Mouse (Mus musculus): ENCODE results near the gene Nrp2. TPM values are rescaled to one million over a fixed set of nuclear protein-coding genes. Genes with fewer than 3 reads are reported as not detected.

The Nrp2 gene
- total RNA-seq, 1 experiment from 2014 or later, result 44.1 TPM

DNA sequence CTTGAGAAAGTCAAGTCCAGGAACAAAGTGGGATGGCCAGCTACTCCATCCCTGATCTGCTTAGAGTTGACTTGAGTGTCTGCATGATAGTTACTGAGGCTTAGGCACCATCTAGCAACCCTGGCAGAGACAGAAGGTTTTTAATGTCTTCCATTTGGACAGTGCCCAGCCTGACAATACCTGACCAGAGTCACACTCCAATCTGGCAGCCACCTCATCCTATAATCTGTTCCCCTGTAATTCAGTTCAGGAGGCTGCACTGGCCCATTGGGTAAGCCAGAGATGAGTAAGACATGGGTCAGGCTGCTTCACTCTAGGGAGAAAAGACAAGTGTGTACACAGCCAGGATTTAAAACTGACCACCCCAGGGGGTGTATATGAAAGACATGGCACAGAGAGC, 79.5 kb downstream of the Nrp2 start:
- no peak for DNase-seq

DNA sequence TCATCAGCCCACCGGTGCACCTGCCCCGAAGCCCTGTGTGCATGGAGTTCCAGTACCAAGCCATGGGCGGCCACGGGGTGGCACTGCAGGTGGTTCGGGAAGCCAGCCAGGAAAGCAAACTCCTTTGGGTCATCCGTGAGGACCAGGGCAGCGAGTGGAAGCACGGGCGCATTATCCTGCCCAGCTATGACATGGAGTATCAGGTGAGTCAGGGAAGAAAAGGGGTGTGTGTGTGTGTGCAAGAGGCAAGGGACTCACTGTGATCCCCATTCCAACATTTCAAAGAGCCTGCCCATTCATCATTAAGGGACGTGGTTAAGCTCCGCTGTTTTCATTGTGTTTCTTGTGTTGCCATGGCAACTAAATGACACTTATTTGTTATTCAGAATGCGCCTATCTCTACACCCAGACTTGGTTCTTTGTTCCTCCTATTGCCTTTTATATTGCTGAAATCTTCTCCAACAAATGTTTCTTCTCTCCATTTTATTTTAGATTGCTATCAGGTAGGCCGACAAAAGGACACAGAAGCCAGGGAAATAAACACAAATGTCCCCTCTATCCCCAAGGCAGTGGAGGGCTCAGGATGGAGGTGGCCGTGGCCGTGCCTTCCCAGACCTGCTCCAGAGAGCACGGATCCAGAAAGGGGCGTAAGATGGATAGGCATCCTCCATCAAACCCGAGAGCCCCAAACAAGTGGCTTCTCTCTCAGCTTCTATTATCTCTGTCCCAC, 80.4 kb downstream of the Nrp2 start:
- peak; percentile 29 for DNase-seq

DNA sequence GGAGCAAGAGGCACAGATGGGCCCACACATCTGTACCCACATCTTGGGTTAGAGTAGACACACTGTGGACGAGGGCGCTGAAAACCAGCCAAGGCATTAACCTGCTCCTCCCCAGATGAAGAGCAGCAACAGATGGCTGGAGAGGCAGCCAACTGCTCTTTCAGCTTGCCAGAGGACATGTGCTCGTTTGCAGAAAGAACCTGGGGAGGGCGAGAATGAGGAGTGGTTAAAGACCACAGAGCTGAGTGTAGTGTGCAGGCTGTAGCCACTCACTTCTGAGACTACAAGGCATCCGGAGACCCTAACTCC, 81.0 kb downstream of the Nrp2 start:
- DNase-seq, result no peak

DNA sequence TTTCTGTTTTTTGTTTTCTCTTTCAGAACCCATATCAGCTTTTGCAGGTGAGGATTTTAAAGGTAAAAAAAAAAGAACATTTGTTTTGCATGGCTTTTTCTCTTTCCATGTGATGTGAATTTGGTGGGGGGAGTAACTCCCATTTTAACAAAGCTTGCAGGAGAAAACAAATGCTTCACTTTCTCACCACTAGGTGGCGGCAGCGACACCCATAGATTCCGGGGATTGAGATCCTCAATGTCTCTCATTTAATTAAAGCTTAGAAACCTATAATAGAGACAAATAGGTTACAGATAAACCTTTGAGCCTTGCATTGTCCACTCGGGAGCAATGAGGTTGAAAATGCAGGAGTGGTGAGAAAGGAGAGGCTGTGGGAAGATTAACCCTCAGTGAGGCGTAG, 83.2 kb downstream of the Nrp2 start:
- peak; percentile 71 for DNase-seq

DNA sequence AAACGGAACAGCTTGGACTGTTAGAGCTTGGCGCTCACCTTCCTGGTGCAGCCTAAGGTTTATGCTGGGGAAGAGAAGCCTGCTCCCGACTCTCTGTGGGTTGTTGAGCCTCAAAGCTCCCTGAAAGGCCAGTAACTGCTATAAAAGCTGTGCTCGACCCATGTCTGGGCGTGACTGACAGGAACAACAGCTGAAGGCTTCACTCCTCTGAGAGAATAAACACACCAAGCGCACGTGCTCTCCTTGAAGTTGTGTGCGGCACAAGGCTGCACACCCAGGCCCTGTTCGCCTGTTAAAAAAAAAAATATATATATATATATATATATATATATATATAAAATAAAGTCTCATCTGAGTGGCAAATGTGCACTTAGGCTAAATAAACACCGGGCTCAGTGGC, 84.5 kb downstream of the Nrp2 start:
- no peak for DNase-seq

DNA sequence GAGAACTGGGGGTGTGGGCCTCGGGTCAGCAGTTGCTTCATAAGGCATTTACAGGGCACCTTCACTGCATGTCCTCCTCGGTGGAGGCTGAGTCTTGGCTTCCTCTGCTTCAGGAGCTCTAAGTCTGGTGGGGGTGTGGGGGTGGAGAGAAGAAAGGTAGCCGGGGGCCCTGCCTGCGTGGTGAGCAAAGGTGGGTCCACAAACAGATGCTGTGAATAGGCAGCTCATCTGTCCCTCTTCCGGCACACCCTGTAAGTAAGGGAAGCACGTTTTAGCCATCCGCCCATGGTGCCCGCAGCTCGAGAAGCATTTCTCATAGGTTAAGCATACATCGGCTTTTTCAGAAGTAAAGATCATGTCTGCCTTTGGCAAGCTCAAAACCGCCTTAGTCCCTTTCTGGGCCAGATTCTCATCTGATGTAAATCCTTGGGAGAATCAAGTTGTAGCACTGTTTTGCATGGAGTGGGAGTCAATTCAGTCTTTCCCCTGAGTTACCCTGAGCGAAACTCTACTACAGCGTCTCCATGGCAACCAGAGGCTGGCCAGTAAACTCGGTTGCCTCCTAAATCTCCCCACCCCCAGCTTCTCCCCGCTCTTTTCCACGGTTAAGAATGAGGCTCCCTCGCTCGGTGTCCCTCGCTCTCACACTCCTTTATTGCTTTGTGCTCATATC, 91.3 kb downstream of the Nrp2 start:
- peak; percentile 46 for DNase-seq

DNA sequence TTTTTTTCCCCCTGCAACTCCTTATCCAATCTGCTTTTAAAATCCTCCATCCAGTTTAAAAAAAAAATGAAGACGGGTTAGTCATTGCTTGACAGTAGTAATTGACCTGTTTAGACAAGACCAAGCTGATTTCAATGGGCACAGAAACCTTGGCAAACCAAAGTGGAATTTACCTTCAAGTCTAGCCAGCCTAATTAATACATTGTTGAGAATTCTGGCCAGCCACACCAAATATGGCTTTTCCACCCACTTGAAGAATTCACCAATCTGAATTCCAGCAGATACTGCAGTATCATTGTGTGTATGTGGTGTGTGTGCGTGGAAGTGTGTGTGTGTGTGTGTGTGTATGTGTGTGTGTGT, 91.8 kb downstream of the Nrp2 start:
- DNase-seq, result no peak

DNA sequence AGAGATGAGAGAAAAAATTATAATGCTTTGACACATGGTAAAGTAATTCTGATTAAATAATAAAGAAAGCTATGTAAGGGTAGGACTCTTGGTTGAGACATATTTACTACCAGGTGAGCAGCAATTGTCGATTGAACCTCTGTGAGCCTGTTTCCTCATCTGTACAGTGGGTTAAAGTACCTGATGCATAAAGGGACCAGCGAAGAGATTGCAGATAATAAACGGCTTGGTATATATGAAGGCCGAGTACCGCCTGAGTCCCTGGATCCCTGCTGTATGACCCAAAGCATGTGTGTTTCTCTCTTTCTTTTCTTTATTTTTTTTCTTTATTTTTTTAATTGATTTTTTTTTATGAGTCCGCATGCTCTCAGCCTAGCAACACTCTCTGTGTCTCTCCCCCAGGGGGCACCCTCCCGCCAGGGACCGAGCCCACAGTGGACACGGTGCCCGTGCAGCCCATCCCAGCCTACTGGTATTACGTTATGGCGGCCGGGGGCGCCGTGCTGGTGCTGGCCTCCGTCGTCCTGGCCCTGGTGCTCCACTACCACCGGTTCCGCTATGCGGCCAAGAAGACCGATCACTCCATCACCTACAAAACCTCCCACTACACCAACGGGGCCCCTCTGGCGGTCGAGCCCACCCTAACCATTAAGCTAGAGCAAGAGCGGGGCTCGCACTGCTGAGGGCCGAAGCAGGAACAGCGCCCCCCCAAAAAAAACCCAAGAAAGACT, 92.4 kb downstream of the Nrp2 start:
- DNase-seq, result peak; percentile 68

DNA sequence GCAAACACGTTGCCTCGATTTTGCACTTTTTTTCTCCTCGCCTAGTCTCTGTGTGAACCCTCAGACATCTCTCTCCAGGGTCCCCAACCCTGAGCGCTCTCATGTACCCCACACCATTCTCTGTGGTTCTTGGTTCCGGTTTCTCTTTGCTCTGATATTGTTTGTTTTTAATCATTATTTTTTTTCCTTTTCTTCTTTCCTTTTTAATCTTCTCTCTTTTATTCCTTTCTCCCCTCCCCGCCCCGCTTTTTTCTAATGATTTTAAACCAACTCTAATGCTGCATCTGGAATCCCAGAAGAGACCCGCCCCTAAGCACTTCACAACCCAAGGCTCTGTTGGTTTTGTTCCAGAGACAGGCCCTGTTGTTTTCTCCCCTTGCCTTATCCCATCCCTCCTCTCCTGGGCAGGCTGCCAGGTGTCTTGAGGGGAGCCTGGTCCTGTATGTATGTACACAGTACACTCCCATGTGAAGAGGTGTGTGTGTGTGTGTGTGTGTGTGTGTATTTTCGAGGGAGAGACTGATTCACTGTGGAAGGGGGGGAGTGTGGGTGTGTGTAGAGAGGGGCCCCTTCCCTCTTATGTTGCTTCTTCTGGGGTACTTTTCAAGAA, 93.1 kb downstream of the Nrp2 start:
- peak; percentile 39 for DNase-seq

DNA sequence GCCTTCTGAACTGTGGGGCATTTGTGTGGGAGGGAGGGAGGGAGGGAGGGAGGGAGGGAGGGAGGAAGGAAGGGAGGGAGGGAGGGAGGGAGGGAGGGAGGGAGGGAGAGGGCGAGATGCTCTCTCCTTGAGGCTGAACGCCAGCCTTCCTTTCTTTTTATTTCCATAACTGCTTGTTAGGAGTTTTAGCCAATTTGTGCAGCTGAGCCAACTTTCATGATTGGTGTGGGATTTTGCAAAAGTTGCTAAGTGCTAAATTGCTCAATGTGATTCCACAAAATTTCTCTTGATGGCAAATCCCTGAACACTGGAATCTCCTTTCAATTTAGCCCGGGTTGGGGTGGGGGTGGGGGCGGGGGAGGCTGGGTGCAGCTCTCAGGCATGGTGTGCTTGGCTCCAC, 96.3 kb downstream of the Nrp2 start:
- DNase-seq, result no peak

DNA sequence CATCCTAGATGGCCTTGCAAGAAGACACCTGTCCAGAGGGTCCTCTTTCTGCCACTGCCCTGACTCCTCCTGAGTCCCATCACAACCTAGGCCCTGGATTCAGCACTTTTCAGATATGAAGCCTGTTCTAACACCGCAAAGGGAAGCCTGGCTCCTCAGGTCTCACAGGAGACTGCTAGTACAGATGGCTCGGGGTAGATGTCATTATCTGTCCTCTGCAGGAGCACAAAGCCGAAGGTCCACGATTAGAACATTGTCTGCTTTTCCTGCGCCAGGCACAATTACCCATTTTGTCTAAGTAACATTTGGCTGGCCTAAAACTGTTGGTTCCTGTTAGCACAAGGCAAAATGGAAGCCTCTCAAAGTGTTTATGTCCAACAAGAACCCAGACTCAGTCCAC, 97.3 kb downstream of the Nrp2 start:
- DNase-seq, result no peak

DNA sequence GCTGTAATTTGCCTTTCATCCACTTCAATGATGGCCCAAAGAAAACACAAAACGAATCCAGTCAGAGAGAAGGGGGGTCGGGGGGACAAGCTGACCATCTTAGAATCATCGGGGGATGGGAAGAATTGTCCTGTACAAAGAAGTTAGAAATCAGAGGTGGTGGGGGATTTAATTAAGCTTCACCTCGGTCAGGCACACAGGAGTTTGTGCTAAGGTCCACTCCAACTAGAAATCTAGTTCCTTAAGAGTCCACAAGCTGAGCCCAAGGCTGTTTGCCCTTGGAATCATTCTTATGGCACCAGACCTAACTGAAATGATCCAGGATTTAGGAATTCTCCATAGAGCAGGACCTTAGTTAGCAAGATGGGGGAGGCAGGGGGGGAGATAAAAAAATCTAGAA, 98.3 kb downstream of the Nrp2 start:
- DNase-seq, result no peak

DNA sequence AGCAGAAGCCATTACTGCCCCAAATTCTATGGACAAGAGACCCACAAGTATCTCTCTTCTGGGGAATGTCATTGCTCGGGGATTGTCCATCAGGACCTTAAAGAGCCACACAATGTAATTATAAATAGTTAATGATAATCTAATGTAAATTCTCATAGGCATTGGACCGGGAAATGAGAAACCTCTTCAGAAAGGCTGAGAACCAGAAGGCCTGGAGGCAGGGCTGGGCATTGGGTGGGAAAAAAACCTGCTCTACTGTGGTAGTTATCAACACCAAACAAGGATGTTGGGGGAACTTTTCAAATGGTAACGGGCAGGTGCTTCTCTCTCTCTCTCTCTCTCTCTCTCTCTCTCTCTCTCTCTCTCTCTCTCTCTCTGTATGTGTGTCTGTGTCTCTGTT, 98.8 kb downstream of the Nrp2 start:
- no peak for DNase-seq

DNA sequence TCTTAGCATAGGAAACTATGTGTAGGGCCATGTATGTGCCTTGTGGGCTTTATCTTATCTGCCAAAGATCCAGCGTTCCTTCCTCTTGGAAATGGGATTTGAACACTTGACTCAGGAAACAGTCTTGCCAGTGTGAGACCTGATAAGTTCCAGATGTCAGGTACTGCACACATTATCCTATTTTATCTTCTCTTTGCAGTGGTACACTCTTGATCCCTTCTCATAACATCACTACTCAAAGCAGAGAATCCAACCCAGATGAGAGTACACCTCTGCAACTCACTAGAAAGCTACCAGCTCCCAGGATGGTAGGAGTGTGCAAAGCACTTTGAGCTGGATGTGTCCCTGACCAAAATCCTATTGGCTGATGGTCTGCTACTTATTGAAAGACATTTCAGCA, 100.5 kb downstream of the Nrp2 start:
- no peak for DNase-seq

DNA sequence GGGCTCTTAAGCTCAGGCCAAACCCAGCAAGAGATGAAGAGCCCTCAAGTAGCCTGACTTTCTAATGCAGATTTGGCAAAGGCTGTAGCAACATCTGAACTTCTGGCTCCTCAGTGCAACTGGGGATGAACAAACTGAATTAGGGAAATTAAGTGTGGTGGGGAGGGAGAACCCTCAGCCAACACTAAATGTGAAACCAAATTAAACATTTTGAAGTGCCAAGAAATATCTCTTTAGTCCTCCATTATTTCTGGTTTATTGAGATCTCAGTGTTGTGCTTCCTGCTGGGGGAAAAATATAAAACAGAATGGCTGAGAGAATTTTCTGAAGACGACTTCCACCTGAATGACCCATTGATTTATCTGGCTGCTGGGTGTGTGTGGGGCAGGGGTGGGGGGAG, 102.9 kb downstream of the Nrp2 start:
- DNase-seq, result no peak

DNA sequence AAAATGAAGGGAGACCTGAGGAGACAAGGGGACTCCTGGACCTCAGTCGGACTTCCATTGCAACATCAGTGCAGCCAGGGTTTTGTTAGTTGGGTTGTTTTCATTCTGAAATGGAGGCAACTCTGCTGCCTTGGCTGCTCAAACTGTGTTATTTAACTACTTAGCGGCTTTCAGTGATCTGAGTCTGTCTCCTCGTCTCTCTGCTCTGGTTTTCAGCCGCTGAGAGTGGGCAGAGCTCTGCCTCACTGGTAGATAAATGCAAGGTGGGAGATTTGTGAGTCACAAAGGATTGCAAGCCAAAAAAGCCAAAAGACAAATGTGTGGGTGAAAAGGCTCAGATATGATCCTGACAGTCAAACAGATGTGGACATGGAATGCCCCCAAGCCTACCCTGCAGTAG, 105.3 kb downstream of the Nrp2 start:
- DNase-seq, result no peak

DNA sequence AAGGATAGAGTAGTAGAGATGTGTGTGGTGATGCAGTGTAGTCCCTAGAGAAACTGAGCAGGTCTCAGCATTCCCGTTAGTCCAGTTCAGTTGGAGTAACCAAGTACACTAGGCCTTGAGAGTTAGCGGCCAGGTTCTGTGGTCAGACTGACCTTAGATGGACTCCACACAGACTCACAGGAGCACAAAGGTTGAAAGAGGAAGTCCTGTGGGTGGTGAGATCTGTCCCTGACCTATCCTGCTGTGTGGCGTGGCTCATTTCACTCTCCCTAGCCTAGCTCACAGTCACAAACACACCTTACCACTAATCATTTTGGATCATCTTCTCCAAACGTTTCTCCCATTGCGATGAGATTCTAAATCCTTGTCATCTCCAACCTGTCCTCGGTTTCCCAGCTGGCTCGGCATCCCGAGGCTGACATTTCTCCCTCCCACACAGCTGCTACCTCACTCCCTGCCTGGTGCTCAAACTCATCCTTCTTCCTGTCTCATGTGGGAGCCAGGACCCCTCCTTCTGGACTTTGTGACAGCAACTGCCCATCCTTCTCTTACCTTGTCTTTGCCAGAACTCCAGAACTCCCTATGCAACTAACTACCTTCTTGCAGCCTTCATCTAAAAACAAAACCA, 106.6 kb downstream of the Nrp2 start:
- no peak for DNase-seq

DNA sequence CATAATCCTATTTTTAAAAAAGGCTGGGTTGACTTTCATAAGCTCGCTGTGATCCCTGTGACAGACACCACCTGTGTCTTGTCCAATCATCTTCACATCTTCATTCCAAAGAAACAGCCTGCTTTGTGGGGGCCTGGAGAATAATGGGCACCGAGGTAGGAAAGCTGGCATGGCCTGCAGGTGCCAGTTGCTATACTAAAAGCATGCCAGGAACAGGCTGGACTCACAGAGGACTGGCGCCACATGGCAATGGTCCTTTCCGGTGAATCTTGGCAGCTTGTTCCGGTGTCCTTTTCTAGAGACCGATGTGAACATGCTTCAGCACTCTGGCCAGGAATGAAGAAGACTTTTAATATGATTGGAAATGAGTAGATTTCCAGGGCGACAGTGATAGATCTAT, 108.1 kb downstream of the Nrp2 start:
- no peak for DNase-seq

DNA sequence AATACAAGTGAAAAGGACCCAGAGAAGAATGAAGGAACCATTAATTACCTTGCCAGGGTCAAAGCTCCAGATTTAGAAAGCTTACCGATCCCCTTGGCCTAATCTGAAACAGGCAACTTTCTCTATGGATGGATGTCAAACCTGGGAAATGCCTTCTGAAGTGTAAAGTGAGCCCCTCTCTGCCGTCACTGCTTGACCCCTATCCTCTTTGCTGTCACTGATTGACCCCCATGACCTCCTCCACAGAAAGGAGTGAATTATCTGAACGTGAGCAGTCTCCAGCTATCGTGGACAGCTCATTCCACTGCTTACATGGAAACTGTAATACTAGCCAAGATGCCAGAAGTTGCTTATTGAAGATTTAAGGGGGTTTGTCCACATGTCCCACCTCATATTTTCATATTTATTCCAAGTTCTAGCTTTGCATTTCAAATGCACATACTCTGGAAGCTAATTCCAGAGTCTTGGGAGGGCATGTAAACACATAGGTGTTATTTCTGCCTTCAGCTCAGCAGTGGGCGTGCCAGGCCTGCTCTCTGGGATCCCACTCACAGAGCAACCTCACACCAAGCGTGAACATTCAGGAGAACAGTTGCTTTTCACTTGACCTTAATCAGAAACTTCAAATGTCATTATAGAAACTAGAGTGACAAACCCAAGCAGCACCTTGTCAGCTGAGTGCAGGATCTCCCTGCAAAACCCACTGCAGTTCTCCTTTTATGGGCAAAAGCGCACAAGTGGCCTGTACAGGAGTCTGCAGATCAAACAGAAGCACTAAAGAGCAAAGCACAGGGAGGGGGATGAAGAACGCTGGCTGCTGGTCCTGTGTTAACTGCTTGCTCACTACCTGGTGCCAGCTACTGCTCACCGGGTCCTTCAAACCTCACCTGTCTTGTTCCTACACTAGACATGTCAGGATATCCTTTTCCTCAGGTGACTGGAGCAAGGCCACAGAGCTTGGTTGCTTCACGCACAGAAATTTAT, 109.9 kb downstream of the Nrp2 start:
- no peak for DNase-seq

DNA sequence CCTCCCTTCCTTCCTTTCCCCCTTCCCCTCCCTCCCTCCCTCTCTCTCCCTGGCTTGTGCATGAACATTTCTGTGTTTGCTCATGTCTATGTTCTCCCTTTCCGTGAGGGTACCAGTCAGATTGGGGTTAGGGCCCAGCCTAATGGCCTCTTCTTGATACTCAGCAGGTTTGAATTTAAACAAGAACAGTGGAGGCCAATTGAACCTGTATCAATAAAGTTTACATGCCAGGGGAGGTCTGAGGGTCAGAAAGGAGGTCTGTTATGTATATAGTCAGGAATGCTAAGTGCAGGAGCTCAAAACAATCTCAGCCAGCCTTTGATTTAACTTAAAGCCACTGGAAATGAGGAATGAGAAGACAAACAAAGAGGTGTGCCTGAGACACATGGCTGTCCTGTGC, 110.9 kb downstream of the Nrp2 start:
- DNase-seq, result no peak

DNA sequence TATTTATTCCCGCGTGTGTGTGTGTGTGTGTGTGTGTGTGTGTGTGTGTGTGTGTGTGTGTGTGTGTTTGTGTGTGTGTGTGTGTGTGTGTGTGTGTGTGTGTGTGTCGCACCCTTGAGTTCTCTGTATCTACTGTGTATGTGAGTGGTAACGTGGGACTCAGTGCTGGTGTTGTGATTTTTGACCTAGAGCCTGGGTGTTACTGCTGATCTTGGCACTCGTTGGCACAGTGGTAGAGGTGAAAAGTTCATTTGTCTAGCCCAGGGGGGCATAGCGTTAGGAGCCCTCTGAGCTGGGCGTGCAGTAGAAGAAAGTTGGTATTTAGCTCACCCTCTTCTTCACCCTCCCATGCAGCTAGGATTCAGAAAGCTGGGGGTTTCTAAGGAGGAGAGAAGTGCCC, 114.5 kb downstream of the Nrp2 start:
- no peak for DNase-seq

DNA sequence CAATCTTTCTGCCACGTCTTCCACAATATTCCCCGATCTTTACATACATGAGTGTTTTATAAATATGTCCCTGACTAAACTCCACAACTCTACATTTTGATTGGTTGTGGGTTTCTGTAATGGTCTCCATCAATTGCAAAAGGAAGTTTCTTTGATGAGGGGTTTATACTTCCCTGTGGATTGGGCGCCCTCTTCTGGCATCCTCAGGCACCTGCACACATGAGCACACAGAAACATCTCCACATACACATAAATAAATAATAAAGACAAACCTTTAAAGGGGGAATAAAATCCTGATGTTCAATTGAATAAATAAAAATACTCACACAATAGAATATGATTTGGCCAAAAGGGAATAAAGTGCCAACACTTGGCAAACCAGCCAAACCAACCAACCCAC, 117.1 kb downstream of the Nrp2 start:
- DNase-seq, result peak; percentile 18
